Mouse (Mus musculus): ENCODE results near the gene Gm49388. TPM values are rescaled to one million over a fixed set of nuclear protein-coding genes. Genes with fewer than 3 reads are reported as not detected.
A peak's percentile ranks its signal among the peaks of the same experiment; 100 is the strongest.

Gene Gm49388
- polyA plus RNA-seq, 1 experiment from 2014 or later = not detected

- no peak overlapping the region for H3K4me2 ChIP-seq
- 62% methylated on average over 5 of the region's 5 CpGs for WGBS
- H3K9ac ChIP-seq = no peak overlapping the region
- H3K4me3 ChIP-seq = no peak overlapping the region
- peaks cover 2% of the 10 kb centered on the region; the same call in 1 of the 2 replicates for H3K4me1 ChIP-seq
- no peak for ATAC-seq (ENCODE audit: borderline replicate concordance, extremely low read depth, low FRiP score, low TSS enrichment)
- H3K27me3 ChIP-seq = no peaks in the 10 kb centered on the region
- H3K36me3 ChIP-seq = peaks cover 79% of the 10 kb centered on the region
- H3K27ac ChIP-seq = no peak overlapping the region
- no peaks in the 10 kb centered on the region for H3K9me3 ChIP-seq
Observed at GRCm38 (mm10) chr7:127753158-127753557, 32.2 kb upstream of the Gm49388 start.

GRCm38 (mm10) chr7:127753741-127754140 is 31.7 kb upstream of the Gm49388 start:
- no peaks in the 10 kb centered on the region for H3K27me3 ChIP-seq
- no peak for ATAC-seq (ENCODE audit: borderline replicate concordance, extremely low read depth, low FRiP score, low TSS enrichment)
- no peaks in the 10 kb centered on the region for H3K9me3 ChIP-seq
- no peaks in the 10 kb centered on the region for H3K4me1 ChIP-seq
- no peak overlapping the region for H3K4me2 ChIP-seq
- 83% methylated on average over 7 of the region's 7 CpGs for WGBS
- no peak overlapping the region for H3K4me3 ChIP-seq
- peaks cover 76% of the 10 kb centered on the region for H3K36me3 ChIP-seq
- no peak overlapping the region for H3K9ac ChIP-seq
- no peak overlapping the region for H3K27ac ChIP-seq

- ATAC-seq (ENCODE audit: borderline replicate concordance, extremely low read depth, low FRiP score, low TSS enrichment) = no peak
- 0 out of 2 replicates have a peak, but pooled peaks cover 3% of the 10 kb centered on the region for H3K4me1 ChIP-seq
- no peak overlapping the region for H3K4me2 ChIP-seq
- no peaks in the 10 kb centered on the region for H3K27me3 ChIP-seq
- no peak overlapping the region for H3K9ac ChIP-seq
- H3K36me3 ChIP-seq = peaks cover 45% of the 10 kb centered on the region
- no peaks in the 10 kb centered on the region for H3K9me3 ChIP-seq
- WGBS = 46% methylated on average over 6 of the region's 6 CpGs
- H3K27ac ChIP-seq = no peak overlapping the region
- H3K4me3 ChIP-seq = no peak overlapping the region
Observed at GRCm38 (mm10) chr7:127759716-127760115, 25.7 kb upstream of the Gm49388 start.

- no peaks in the 10 kb centered on the region for H3K9me3 ChIP-seq
- no peak overlapping the region for H3K27ac ChIP-seq
- no peak overlapping the region for H3K4me3 ChIP-seq
- H3K27me3 ChIP-seq = no peaks in the 10 kb centered on the region
- H3K4me2 ChIP-seq = no peak overlapping the region
- H3K36me3 ChIP-seq = peaks cover 51% of the 10 kb centered on the region
- H3K9ac ChIP-seq = no peak overlapping the region
- H3K4me1 ChIP-seq = 0 out of 2 replicates have a peak, but pooled peaks cover 3% of the 10 kb centered on the region
- 75% methylated on average over 3 of the region's 3 CpGs for WGBS
- no peak for ATAC-seq (ENCODE audit: borderline replicate concordance, extremely low read depth, low FRiP score, low TSS enrichment)
Observed at GRCm38 (mm10) chr7:127760478-127760877, 24.9 kb upstream of the Gm49388 start.

GRCm38 (mm10) chr7:127761026-127761425 is 24.4 kb upstream of the Gm49388 start:
- Histone ChIP-seq H3K27me3 (no peaks in the 10 kb centered on the region), H3K9ac (no peak overlapping the region), H3K9me3 (no peaks in the 10 kb centered on the region), H3K4me3 (no peak overlapping the region), H3K4me2 (no peak overlapping the region), H3K4me1 (0 out of 2 replicates have a peak, but pooled peaks cover 3% of the 10 kb centered on the region), H3K27ac (no peak overlapping the region), H3K36me3 (peaks cover 57% of the 10 kb centered on the region)
- 0 out of 2 replicates have a peak, but pooled peaks have one; percentile 53 for ATAC-seq (ENCODE audit: borderline replicate concordance, extremely low read depth, low FRiP score, low TSS enrichment)
- 30% methylated on average over 7 of the region's 7 CpGs for WGBS

GRCm38 (mm10) chr7:127763642-127764041 is 21.8 kb upstream of the Gm49388 start:
- Histone ChIP-seq H3K27ac (no peak overlapping the region), H3K9me3 (no peaks in the 10 kb centered on the region), H3K27me3 (no peaks in the 10 kb centered on the region), H3K36me3 (peaks cover 57% of the 10 kb centered on the region), H3K4me3 (no peak overlapping the region), H3K4me2 (no peak overlapping the region), H3K9ac (no peak overlapping the region), H3K4me1 (peaks cover 8% of the 10 kb centered on the region)
- WGBS = 87% methylated on average over 4 of the region's 4 CpGs
- no peak for ATAC-seq (ENCODE audit: borderline replicate concordance, extremely low read depth, low FRiP score, low TSS enrichment)

- Histone ChIP-seq H3K9ac (no peak overlapping the region), H3K4me3 (no peak overlapping the region), H3K4me1 (peaks cover 11% of the 10 kb centered on the region), H3K36me3 (peaks cover 52% of the 10 kb centered on the region), H3K27me3 (no peaks in the 10 kb centered on the region), H3K4me2 (no peak overlapping the region), H3K27ac (no peak overlapping the region), H3K9me3 (no peaks in the 10 kb centered on the region)
- no peak for ATAC-seq (ENCODE audit: borderline replicate concordance, extremely low read depth, low FRiP score, low TSS enrichment)
- 89% methylated on average over 2 of the region's 2 CpGs for WGBS
Observed at GRCm38 (mm10) chr7:127765756-127766155, 19.7 kb upstream of the Gm49388 start.

- Histone ChIP-seq H3K4me2 (no peak overlapping the region), H3K4me3 (no peak overlapping the region), H3K27ac (no peak overlapping the region), H3K36me3 (peaks cover 52% of the 10 kb centered on the region), H3K27me3 (no peaks in the 10 kb centered on the region), H3K9me3 (no peaks in the 10 kb centered on the region), H3K4me1 (peaks cover 19% of the 10 kb centered on the region), H3K9ac (no peak overlapping the region)
- WGBS = 77% methylated on average over 17 of the region's 17 CpGs
- no peak for ATAC-seq (ENCODE audit: borderline replicate concordance, extremely low read depth, low FRiP score, low TSS enrichment)
Observed at GRCm38 (mm10) chr7:127766851-127767609, 18.4 kb upstream of the Gm49388 start.

GRCm38 (mm10) chr7:127767671-127768345 is 17.6 kb upstream of the Gm49388 start:
- H3K4me3 ChIP-seq = no peak overlapping the region
- 91% methylated on average over 19 of the region's 19 CpGs for WGBS
- H3K27me3 ChIP-seq = no peaks in the 10 kb centered on the region
- H3K4me2 ChIP-seq = no peak overlapping the region
- no peaks in the 10 kb centered on the region for H3K9me3 ChIP-seq
- peaks cover 47% of the 10 kb centered on the region for H3K36me3 ChIP-seq
- peak overlapping the region; percentile 24 for H3K27ac ChIP-seq
- no peak for ATAC-seq (ENCODE audit: borderline replicate concordance, extremely low read depth, low FRiP score, low TSS enrichment)
- peaks cover 19% of the 10 kb centered on the region for H3K4me1 ChIP-seq
- no peak overlapping the region for H3K9ac ChIP-seq

- H3K4me3 ChIP-seq = peak overlapping the region; percentile 74; the same call in 1 of the 2 replicates
- ATAC-seq (ENCODE audit: borderline replicate concordance, extremely low read depth, low FRiP score, low TSS enrichment) = peak; percentile 63; the same call in 1 of the 2 replicates
- H3K4me1 ChIP-seq = peaks cover 19% of the 10 kb centered on the region
- H3K27me3 ChIP-seq = no peaks in the 10 kb centered on the region
- peaks cover 43% of the 10 kb centered on the region for H3K36me3 ChIP-seq
- WGBS = 42% methylated on average over 13 of the region's 13 CpGs
- peak overlapping the region; percentile 92; the same call in 1 of the 2 replicates for H3K4me2 ChIP-seq
- no peaks in the 10 kb centered on the region for H3K9me3 ChIP-seq
- H3K9ac ChIP-seq = no peak overlapping the region
- H3K27ac ChIP-seq = peak overlapping the region; percentile 24
Observed at GRCm38 (mm10) chr7:127768346-127768996, 16.9 kb upstream of the Gm49388 start.

- Histone ChIP-seq H3K4me2 (peak overlapping the region; percentile 92), H3K9me3 (no peaks in the 10 kb centered on the region), H3K36me3 (peaks cover 38% of the 10 kb centered on the region), H3K9ac (peak overlapping the region; percentile 94), H3K27me3 (no peaks in the 10 kb centered on the region), H3K27ac (peak overlapping the region; percentile 97), H3K4me3 (peak overlapping the region; percentile 74), H3K4me1 (peaks cover 19% of the 10 kb centered on the region)
- ATAC-seq (ENCODE audit: borderline replicate concordance, extremely low read depth, low FRiP score, low TSS enrichment) = peak; percentile 89
- WGBS = under 1% methylated on average over 16 of the region's 16 CpGs
Observed at GRCm38 (mm10) chr7:127768997-127769593, 16.3 kb upstream of the Gm49388 start.
